Mouse (Mus musculus): ENCODE measurements at regions not wholly inside any gene's neighbourhood (a gene's known extent, or its start where the extent isn't known, plus 50 kb on each side); places are given as distances from the start of the nearest gene placed in this dataset.

GRCm38 (mm10) chr10:37380024-37380423, 241.3 kb upstream of the Marcks start:
- intact Hi-C loops (cut with DNase I): no loop called here

DNA sequence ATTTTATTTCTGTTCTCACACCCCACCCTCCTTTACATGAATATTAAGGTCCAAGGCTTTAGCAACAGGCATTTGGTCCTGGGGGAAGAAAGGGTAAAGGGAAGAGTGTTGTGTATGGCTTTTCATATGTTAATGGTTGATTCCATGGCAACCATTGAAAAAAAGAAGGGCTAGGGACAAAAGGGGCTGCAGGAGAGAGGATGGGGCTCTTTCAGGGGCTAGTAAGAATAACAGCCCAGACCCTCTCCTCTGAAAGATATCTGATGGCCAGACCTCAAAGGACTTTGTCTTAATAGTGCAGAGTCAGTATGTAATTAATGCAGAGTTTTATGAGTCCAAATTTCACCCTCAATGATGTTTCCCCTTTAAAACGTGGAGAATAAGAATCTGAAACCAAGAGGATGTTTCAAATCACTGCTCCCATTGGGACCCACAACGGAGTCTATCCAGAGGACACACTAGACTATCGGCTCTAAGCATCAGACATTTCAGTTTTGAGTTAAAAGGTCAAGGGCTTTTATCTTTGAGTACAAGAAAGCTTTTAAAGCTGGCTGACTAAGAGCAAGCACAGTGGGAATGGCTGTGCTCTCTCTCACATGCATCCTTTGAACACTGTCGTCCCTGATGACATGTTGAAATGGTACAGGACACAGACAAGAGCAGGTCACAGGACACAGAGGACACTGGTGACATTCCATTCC, 239.4 kb upstream of the Marcks start:
- intact Hi-C loops (cut with DNase I): no loop called here

- intact Hi-C loops (cut with DNase I): no loop called here
These were observed 238.7 kb upstream of the Marcks start for GRCm38 (mm10) chr10:37377258-37378001.

DNA sequence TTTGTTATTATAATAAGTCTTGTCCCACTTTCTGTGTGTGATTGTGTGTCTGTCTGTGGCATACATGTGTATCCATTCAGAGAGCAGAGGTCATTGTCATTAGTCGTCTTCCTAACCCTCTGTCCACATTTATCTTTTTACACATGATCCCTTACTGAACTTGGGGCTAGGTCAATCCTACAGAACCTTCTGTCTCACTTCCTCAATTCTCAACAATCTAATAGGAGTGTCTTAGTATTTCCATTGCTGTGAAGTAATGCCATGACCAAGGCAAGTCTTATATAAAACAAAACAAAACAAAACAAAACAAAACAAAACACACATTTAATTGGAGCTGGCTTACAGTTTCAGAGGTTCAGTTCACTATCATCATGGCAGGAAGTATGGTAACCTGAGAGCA, 237.5 kb upstream of the Marcks start:
- intact Hi-C loops (cut with DNase I): no loop called here

GRCm38 (mm10) chr10:37375648-37376047, 236.9 kb upstream of the Marcks start:
- intact Hi-C loops (cut with DNase I): no loop called here

DNA sequence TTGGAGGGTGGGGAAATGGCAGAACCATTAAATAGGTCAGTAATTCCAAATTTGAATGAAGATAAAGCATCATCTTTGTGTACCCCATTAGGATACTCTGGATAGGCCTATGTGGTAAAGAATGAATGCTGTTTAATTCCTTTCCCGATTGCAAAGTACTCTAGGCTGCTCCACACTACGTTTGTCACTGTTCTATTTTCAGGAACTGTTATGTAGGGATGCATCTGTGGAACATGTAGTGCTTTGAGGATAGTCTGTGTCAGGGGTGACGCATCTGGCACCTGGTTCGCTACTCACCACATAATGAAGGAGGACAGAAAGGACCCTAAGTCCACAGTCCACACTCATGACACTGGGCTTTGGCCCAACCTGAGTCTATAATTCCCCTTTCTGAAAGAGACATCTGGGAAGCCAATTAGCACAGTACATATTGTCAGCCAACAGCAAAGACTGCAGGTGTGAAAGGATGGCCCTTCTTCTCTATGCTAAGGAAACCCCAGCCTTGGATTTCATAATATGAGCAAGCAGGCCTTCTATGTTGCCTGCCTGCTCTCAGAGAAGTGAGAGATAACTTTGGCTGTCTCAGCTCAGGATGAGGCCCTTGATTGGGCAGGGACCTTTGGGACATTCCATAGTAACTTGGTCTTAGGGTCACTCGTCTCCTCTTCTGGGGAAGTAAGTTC, 230.4 kb upstream of the Marcks start:
- intact Hi-C loops (cut with DNase I): no loop called here

DNA sequence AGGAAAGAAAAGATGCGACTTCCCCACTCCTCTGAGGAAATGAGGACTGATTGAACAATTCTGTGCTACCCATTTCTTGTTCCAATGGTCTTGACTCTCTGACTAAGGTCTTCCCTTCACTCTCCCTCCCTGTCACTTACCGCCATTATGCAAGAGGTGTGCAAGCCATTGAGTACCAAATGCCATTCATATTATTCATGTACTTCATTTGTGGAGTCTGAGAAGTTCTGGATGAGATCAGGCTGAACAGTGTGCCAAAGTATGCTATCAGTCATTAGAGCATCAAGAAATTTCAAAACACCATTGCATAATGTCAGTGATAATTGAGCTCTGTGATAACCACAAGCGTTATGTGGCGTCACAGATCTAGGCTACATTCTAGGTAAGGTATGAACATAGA, 229.1 kb upstream of the Marcks start:
- intact Hi-C loops (cut with DNase I): no loop called here

DNA sequence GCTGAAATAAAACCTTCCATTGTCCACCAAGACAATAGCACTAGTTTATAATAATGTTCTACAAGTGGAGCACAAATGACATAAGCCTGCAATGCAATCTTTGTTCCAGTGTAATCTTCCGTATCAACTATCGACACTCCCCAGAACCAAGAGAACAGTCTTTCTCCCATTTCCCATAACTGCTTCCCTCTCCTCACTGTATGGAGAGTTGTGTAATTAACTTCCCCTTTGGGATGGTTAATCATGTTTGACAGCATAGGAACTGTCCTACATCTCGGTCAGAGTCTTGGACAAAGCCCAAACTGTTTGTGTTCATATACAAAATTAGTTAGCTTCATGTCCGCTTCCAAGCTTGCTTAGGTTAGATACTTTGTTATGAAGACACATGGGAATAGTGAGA, 225.8 kb upstream of the Marcks start:
- intact Hi-C loops (cut with DNase I): no loop called here

- intact Hi-C loops (cut with DNase I): no loop called here
These were observed 222.3 kb upstream of the Marcks start for GRCm38 (mm10) chr10:37360985-37361384.

DNA sequence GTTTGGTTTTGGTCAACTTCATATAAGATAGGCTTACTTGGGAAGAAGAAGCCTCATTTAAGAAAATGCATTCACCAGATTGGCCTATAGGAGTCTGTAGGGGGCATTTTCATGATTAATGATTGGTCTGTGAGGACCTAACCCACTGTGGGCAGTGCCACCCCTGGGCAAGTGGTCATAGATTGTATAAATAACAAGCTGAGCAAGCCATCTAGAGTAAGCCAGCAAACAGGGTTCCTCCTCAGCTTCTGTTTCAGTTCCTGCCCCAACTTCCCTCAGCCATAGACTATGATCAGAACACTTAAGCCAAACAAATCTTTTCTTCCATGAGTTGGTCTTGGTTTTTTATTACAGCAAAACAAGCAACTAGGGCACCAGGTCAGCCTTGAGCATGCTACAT, 220.2 kb upstream of the Marcks start:
- intact Hi-C loops (cut with DNase I): no loop called here

DNA sequence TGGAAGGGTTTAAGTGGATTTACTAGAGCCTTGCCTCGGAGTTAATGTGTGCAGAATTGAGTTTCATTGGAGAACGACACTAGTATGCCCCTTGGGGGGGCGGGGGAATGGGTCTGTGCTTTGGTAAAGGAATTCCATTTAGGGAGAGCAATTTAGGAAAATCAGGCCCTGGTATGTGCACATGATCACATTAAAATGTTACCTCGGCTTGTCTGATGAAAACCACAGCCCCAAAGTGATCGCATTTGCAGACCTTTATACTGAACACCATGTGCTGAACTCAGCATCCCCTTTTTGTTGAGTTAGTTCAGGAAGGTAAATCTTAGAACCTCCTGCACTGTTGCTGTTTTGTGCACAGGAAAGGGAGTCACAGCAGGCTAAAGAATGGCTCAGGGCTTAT, 219.6 kb upstream of the Marcks start:
- intact Hi-C loops (cut with DNase I): no loop called here

GRCm38 (mm10) chr10:37357304-37358060, 218.8 kb upstream of the Marcks start:
- intact Hi-C loops (cut with DNase I): no loop called here

- intact Hi-C loops (cut with DNase I): no loop called here
These were observed 210.5 kb upstream of the Marcks start for GRCm38 (mm10) chr10:37349261-37349660.

GRCm38 (mm10) chr10:37348416-37348815, 209.7 kb upstream of the Marcks start:
- intact Hi-C loops (cut with DNase I): no loop called here

GRCm38 (mm10) chr10:37347661-37348060, 208.9 kb upstream of the Marcks start:
- intact Hi-C loops (cut with DNase I): no loop called here

DNA sequence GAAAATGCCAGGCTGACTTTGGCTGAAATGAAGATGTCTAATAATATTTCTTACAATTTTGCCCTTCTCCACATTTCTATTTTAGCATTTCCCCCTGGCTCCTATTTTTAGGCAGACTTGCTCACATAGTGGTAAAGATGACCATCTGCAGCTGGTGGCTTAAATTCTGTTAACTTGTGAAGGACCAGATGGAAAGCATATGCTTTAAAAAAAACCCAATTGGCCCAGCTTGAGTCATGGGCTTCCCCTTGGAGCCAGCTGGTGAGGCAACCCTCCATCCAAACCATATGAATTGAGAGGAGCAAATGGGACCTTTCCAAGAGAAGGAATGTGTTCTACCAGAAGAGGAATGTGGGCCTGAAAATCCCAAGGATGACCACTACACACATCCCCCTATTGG, 204.0 kb upstream of the Marcks start:
- intact Hi-C loops (cut with DNase I): no loop called here

DNA sequence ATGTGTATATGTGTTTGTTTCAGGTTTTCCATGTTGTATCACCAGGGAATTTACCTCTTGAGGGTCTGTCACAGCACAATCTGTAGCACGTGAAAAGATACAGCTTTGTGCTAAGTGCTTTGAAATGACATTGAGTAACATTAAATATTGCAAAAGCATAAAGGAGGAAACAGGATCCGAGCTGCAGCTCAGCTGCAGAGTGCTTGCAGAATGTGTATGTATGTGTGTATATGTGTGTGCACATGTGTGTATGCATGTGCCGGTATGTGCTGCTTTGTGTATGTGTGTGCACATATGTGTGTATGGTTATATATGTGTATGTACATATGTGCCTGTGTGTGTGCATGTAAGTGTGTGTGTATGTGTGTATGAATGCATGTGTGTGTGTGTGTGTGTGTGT, 200.9 kb upstream of the Marcks start:
- intact Hi-C loops (cut with DNase I): no loop called here

DNA sequence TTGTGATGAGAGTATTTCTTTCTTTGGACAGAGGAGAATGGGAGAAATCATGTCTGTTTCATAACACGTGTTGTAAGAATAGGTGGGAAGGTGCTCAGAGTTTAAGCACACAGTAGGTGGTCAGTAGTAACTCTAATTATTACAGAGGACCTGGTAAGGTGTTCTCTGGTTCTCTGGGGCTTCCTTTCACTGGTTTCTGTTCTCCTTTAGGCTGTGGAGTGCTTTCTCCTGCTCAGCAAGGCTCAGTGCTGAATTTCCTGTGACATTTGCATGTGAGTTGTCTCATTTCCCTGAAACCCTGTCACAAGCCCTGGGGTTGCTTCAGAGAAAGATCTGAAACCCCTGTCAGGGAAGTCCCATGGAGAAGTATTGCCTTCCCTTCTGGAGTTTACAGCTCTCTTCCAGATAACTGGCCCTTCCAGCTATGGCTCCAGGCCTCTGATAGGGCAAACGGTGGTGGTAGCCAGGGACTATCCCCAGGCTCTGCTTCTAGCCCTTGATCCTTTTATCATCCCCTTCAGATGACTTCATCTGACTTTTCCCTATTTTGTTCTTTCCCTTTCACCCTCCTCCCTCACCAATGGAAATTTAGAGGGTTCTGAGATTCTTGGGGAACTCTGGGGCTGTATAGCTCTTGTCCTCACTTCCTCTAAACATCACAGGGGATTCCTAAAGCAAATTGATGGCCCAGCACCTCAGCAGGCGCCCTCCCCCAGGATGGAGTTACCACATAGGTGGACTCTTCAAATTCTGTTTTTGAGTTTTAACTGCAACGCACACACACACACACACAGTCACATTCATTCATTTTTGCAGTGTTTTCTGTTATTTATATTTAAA, 199.6 kb upstream of the Marcks start:
- intact Hi-C loops (cut with DNase I): no loop called here

DNA sequence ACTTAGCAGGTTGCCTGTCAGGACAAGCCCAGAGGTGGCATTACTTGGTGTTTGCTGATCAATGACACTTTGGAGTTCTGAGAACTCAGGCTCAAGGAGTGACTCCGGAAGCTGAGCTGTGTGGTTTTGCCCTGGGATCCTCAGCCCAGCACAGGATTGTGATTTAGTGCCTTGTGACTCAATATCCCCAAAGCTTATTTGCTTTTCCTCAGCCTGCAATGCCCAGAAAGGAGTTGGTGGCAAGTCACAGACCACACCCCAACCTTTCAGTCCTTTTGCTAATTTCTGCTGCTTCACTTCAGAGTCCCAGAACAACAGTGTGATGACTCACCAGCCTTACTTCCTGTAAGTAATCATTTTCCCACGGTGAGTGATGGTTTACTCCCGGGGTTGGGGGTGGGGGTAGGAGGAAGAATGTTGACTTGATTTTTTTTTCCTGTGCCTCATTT, 198.5 kb upstream of the Marcks start:
- intact Hi-C loops (cut with DNase I): no loop called here

DNA sequence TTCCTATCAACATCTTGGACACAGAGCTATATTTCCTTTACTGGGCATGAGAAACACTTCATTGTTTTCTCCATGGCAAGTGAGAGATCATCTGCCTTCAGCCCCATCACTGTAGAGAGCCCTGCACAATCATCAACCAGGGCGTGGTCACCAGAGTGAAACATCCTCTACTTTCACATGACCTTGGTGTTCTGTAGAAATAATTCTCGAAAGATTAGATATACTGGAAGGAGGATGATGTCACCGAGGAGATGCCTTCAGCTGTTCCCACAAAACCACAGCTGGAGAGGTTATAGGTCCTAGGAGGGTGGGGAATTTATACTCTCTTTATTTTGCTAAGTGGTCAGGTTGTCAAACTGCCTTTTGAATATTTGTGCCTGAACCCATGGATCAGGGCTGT, 196.4 kb upstream of the Marcks start:
- intact Hi-C loops (cut with DNase I): no loop called here

GRCm38 (mm10) chr10:37326168-37326534, 187.4 kb upstream of the Marcks start:
- intact Hi-C loops (cut with DNase I): no loop called here
